Mouse (Mus musculus) ES-Bruce4 (cell line): ENCODE measurements around the gene Cldn24.

Experiments used
- CTCF ChIP-seq: IDR thresholded peaks from one replicate; pipeline ENCODE4 v1.8.1; 2011; ENCODE audit warnings: low read depth, low read length
- EP300 ChIP-seq: IDR thresholded peaks from 2 replicates; pipeline ENCODE4 v1.6.1; 2011; ENCODE audit warnings: low read depth, low read length; ENCODE audit not compliant: insufficient read depth

GRCm38 (mm10) chr8:47804262-47804661 lies 17.7 kb upstream of the Cldn24 start:
- TF ChIP-seq CTCF, result no peak
- TF ChIP-seq EP300, result no peak
